Mouse (Mus musculus) testis, adult 10 weeks (tissue): ENCODE measurements around the gene Kcnk4. TPM values are rescaled to one million over a fixed set of nuclear protein-coding genes. Genes with fewer than 3 reads are reported as not detected.

Experiments used
- polyA plus RNA-seq: library from polyadenylated mRNA; stranded (reverse); fragments of 350-450 nt; fragmentation: Illumina TruSeq; extraction: RNeasy Lipid Tissue Mini Kit (QIAGEN cat#74804); gene quantifications from one replicate; pipeline ENCODE4 v1.2.3, GENCODE M21; 2014; ENCODE audit warnings: low read depth, low replicate concordance

Kcnk4 gene
- 0.41 TPM for polyA plus RNA-seq

DNA sequence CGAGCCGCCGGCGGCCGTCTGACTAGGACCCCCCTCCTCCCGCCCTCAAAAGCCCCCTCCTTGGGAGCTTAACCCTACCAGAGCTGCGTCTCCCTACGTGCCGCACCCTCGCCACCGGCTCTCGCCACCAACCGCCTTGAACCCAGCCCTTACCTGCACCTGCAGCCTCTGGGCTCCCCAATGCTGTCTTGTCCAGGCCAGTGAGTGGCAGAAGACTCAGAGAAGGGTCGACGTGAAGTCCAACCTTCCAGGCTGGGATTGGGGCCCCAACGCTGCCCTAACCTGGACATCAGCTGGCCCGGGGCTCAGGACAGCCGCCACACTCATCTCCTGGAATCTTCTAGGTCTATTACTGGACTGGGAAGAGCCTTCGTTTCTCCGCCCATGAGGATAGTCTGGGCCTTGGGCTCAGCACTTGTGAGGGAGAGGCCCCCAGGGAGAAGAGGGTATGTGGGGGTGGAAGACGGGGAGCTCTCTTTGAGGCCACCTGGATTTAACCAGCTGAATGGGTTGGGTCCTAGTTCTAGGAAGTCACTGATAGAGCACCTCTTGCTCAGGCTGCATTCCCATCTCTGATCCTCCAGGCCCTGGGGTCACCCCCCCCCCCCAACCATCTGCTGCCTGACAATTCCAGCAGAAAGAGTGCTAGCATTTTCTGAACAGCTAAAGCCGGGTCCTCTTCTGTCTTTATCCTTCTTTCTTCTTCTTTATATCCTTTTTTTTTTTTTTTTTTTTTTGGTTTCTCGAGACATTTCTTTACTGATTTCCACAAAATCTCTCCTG lies at the start of gene Kcnk4:
Gene Kcnk4, minus strand, starts transcription at position 321 of the 783 bp plus-strand sequence.

GRCm38 (mm10) chr19:6980381-6981093 lies 46.2 kb upstream of the Kcnk4 start, which contains the start of gene Fkbp2:
Gene Fkbp2, minus strand, starts transcription at chr19:6980501.

GRCm38 (mm10) chr19:6975537-6976521 lies 41.5 kb upstream of the Kcnk4 start, which contains the start of gene Plcb3:
Gene Plcb3, minus strand, starts transcription at chr19:6976470.

GRCm38 (mm10) chr19:6974211-6975205 lies 40.2 kb upstream of the Kcnk4 start, which contains the start of gene Ppp1r14b:
Gene Ppp1r14b, plus strand, starts transcription at chr19:6974968.

DNA sequence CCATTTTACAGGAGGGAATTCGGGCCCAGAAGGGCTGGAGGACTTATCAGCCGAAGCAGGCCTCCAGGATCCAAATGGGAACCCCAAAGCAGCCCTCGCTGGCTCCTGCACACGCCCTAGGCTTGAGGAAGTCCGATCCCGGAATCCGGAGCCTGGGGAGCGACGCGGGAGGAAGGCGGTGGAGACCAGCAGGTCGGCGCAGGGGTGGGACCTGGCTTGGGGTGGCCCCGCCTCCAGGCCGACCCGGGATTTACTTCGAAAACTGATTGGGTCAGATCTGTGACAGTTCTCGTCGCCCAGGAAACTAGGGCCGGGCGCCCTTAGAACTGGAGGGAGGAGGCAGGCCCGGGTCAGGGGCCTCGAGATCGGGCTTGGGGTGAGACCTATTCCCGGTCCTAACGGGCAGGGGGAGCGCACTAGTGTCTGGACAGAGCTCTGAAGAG lies 8.0 kb upstream of the Kcnk4 start, which contains the start of gene Gpr137:
Gene Gpr137, minus strand, starts transcription at position 232 of the 443 bp plus-strand sequence.

GRCm38 (mm10) chr19:6941372-6942248 lies 7.3 kb upstream of the Kcnk4 start, which contains the start of gene Bad:
Gene Bad, plus strand, starts transcription at chr19:6941861.

DNA sequence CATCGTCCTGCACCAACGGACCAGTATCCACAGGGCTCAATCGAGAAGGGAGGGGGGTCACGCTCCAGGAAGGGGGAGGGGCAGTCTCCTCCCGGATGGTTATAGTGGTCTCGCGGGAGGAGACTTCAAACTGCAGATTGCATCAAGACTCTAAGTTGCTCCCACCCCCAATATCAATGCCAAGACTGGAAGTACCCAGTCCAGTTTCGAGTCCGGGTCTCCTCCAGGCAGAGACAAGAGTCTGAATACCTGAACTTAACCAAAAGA lies 9.1 kb downstream of the Kcnk4 start, which contains the start of gene Catsperz:
Gene Catsperz, minus strand, starts transcription at position 74 of the 267 bp plus-strand sequence.

DNA sequence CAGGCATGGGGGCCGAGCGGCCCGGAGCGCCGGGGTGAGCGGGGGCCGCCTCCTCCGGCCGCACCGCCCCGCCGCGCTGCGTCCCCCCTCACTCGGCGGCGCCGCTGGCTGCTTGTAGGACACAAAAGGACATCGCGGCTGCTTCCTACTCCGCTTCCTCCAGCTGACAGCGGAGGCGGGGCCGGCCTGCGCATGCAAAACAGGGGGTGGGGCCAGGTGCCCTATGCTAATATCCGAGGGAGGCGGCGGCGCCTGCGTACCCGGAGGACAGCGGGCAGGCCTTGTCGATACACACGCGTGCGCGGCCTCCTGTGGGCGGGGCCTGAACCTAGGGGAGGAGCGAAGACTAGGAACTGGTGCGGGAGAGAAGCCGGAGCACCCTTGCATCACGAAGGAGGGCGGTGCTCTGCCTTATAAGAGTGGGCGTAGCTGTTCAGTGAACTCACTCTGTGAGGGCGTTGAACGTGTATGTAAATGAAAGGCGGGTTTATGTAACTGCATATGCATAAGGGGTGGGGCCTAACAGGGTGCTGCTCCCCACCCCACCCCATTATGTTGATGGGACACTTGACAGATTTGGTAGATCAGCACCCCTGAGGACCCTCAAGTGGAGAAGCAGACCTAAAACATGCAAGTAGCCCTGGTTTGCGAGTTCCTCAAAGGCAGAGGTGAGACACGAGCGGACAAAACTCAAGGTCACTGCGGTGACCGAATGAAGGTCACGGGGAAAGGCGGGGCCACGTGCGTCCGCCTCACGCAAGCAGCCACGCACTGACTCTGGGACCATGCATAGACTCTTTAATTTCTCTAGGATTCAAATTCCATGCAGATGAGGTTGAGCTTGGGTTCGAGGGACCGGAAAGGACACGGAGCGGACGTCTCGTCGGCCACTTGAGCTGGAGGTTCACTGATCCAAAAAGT lies 12.4 kb downstream of the Kcnk4 start, which contains the start of gene Esrra:
Gene Esrra, minus strand, starts transcription at position 167 of the 921 bp plus-strand sequence.

DNA sequence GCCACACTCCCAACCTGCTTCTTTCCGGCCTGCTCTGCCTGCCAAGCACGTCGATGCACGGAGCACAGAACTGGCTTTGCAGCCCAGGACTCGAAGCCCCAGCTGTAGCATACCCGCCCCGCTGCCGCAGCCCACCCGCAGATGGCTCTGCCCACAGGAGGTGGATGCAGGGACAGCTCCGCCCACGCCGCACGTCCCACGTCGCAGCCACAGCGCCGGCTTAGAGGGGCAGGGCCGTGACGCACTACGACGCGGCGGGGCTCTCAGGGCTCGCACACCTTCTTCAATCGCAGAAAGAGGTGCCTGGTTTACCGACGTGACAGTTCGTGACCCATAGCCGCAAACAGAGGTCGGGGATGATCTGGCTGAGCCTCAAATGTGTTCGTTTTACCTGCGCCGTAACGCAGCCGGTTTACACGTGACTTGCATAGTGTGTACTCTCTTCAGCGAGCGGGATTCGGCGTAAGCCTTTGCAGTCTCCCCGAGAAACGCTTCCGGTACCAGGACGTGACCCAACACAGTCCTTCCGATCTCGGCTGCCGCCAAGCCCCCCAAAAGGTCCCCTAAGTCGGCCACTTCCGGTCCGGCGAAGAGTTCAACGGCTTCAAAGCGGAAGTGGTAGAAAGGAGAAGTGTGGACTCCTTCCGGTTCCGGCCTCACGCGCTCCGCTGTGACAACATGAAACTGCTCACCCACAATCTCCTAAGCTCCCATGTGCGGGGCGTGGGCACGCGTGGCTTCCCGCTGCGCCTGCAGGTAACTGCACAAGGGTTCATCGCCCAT lies 24.6 kb downstream of the Kcnk4 start, which contains the start of the genes Trmt112 and Prdx5:
Gene Trmt112, plus strand, starts transcription at position 192 of the 783 bp plus-strand sequence.
Gene Prdx5, minus strand, starts transcription at position 600 of the 783 bp plus-strand sequence.

Other genes with a start within 250 kb of the Kcnk4 start
- 0.55 TPM for gene Rps6ka4, start 93.9 kb downstream of the Kcnk4 start, polyA plus RNA-seq
- gene Ccdc88b, start 76.3 kb downstream of the Kcnk4 start, polyA plus RNA-seq, result 0.10 TPM
- 18.9 TPM for gene Trmt112, start 24.8 kb downstream of the Kcnk4 start, polyA plus RNA-seq
- 16.4 TPM for gene Prdx5, start 24.4 kb downstream of the Kcnk4 start, polyA plus RNA-seq
- 0.91 TPM for gene Esrra, start 12.7 kb downstream of the Kcnk4 start, polyA plus RNA-seq
- 264 TPM for gene Catsperz, start 9.1 kb downstream of the Kcnk4 start, polyA plus RNA-seq
- gene Bad, start 7.3 kb upstream of the Kcnk4 start, polyA plus RNA-seq, result 2.3 TPM
- 1.9 TPM for gene Gpr137, start 8.0 kb upstream of the Kcnk4 start, polyA plus RNA-seq
- 11.3 TPM for gene Ppp1r14b, start 40.5 kb upstream of the Kcnk4 start, polyA plus RNA-seq
- 1.5 TPM for gene Plcb3, start 42.0 kb upstream of the Kcnk4 start, polyA plus RNA-seq
- gene Fkbp2, start 46.0 kb upstream of the Kcnk4 start, polyA plus RNA-seq, result 3.5 TPM
- gene Vegfb, start 53.1 kb upstream of the Kcnk4 start, polyA plus RNA-seq, result 1.4 TPM
- 2.3 TPM for gene Dnajc4, start 58.1 kb upstream of the Kcnk4 start, polyA plus RNA-seq
- not detected for gene Nudt22, start 61.6 kb upstream of the Kcnk4 start, polyA plus RNA-seq
- 0.63 TPM for gene Trpt1, start 61.6 kb upstream of the Kcnk4 start, polyA plus RNA-seq
- not detected for gene Fermt3, start 85.0 kb upstream of the Kcnk4 start, polyA plus RNA-seq
- 79.5 TPM for gene Stip1, start 105.5 kb upstream of the Kcnk4 start, polyA plus RNA-seq
- gene Macrod1, start 122.3 kb upstream of the Kcnk4 start, polyA plus RNA-seq, result 5.6 TPM
- 1.2 TPM for gene Flrt1, start 171.2 kb upstream of the Kcnk4 start, polyA plus RNA-seq